Mouse (Mus musculus) heart, embryonic 13.5 days (tissue): ENCODE results near the gene St3gal5. TPM values are rescaled to one million over a fixed set of nuclear protein-coding genes. Genes with fewer than 3 reads are reported as not detected.

Experiments used
- ATAC-seq: fragments of 200-750 bp; cut with Nextera tagmentation; 2 replicates; pipeline ENCODE4 v1.8.0; 2017; ENCODE audit warnings: moderate TSS enrichment; ENCODE audit not compliant: insufficient number of reproducible peaks, low FRiP score, low TSS enrichment; ENCODE audit errors: extremely low read depth
- H3K27ac ChIP-seq: fragments of 300-500 bp; sonication (generic); replicated peaks from 2 replicates; pipeline ENCODE4 v1.5.1; 2015; ENCODE audit warnings: moderate library complexity, mild to moderate bottlenecking, inconsistent platforms
- H3K27me3 ChIP-seq: fragments of 300-500 bp; sonication (generic); replicated peaks from 2 replicates; pipeline ENCODE4 v1.6.1; 2015; ENCODE audit warnings: mild to moderate bottlenecking, inconsistent platforms
- H3K36me3 ChIP-seq: fragments of 300-500 bp; sonication (generic); 2 replicates; pipeline ENCODE4 v1.6.1; 2015; ENCODE audit warnings: mild to moderate bottlenecking, inconsistent platforms
- H3K4me1 ChIP-seq: fragments of 300-500 bp; sonication (generic); 2 replicates; pipeline ENCODE4 v1.6.1; 2015; ENCODE audit warnings: inconsistent platforms
- H3K4me2 ChIP-seq: fragments of 300-500 bp; sonication (generic); 2 replicates; pipeline ENCODE4 v1.6.1; 2015; ENCODE audit warnings: inconsistent platforms, mild to moderate bottlenecking, moderate library complexity
- H3K4me3 ChIP-seq: fragments of 300-500 bp; sonication (generic); 2 replicates; pipeline ENCODE4 v1.5.1; 2015; ENCODE audit warnings: moderate library complexity, mild to moderate bottlenecking, inconsistent platforms
- H3K9ac ChIP-seq: fragments of 300-500 bp; sonication (generic); 2 replicates; pipeline ENCODE4 v1.6.1; 2015; ENCODE audit warnings: inconsistent platforms, mild to moderate bottlenecking, moderate library complexity
- H3K9me3 ChIP-seq: fragments of 300-500 bp; sonication (generic); 2 replicates; pipeline ENCODE4 v1.6.1; 2016; ENCODE audit warnings: inconsistent platforms
- WGBS: fragments of 180-500 bp; shearing (Covaris S2); methylation state at CpG from one replicate; pipeline ENCODE4 v1.1.7; 2015; ENCODE audit warnings: mixed read lengths; 5-methylcytosine and 5-hydroxymethylcytosine counted together
- polyA plus RNA-seq: library from polyadenylated mRNA; unstranded; fragments of >200 nt; fragmentation: Nextera tagmentation; extraction: Ambion mirVana; gene quantifications from 2 replicates; pipeline ENCODE4 v1.2.1, GENCODE M21; 2015

Gene St3gal5
- polyA plus RNA-seq, 1 experiment from 2014 or later: 50.8 TPM

GRCm38 (mm10) chr6:72098021-72098655 lies 746 bp downstream of the St3gal5 start:
- 4% methylated on average over 15 of the region's 15 CpGs for WGBS
- H3K9me3 ChIP-seq: no peaks in the 10 kb centered on the region
- H3K4me2 ChIP-seq: peak overlapping the region; percentile 95
- peak overlapping the region; percentile 84 for H3K4me3 ChIP-seq
- H3K27ac ChIP-seq: peak overlapping the region; percentile 91
- no peaks in the 10 kb centered on the region for H3K27me3 ChIP-seq
- peaks cover 63% of the 10 kb centered on the region for H3K4me1 ChIP-seq
- H3K9ac ChIP-seq: peak overlapping the region; percentile 92
- no peaks in the 10 kb centered on the region for H3K36me3 ChIP-seq
- no peak for ATAC-seq

GRCm38 (mm10) chr6:72098691-72099090 lies 1.3 kb downstream of the St3gal5 start:
- H3K27ac ChIP-seq: peak overlapping the region; percentile 91

GRCm38 (mm10) chr6:72099281-72099680 lies 1.9 kb downstream of the St3gal5 start:
- peaks cover 70% of the 10 kb centered on the region for H3K4me1 ChIP-seq
- WGBS: 58% methylated on average over 3 of the region's 3 CpGs

More at GRCm38 (mm10) chr6:72098691-72099090, 1.3 kb downstream of the St3gal5 start:
- Histone ChIP-seq H3K9ac (peak overlapping the region; percentile 92), H3K4me3 (peak overlapping the region; percentile 84), H3K4me2 (peak overlapping the region; percentile 95), H3K4me1 (peaks cover 66% of the 10 kb centered on the region), H3K27me3 (no peaks in the 10 kb centered on the region), H3K36me3 (no peaks in the 10 kb centered on the region), H3K9me3 (no peaks in the 10 kb centered on the region)
- ATAC-seq: no peak
- WGBS: 19% methylated on average over 2 of the region's 2 CpGs

GRCm38 (mm10) chr6:72100171-72100570 lies 2.8 kb downstream of the St3gal5 start:
- 68% methylated on average over 5 of the region's 5 CpGs for WGBS
- Histone ChIP-seq H3K27ac (no peak overlapping the region; the same call in 1 of the 2 replicates), H3K27me3 (no peaks in the 10 kb centered on the region), H3K9ac (peak overlapping the region; percentile 92), H3K4me3 (peak overlapping the region; percentile 84), H3K4me2 (peak overlapping the region; percentile 95), H3K4me1 (peaks cover 75% of the 10 kb centered on the region), H3K36me3 (0 out of 2 replicates have a peak, but pooled peaks cover under 1% of the 10 kb centered on the region), H3K9me3 (no peaks in the 10 kb centered on the region)
- no peak for ATAC-seq

More at GRCm38 (mm10) chr6:72099281-72099680, 1.9 kb downstream of the St3gal5 start:
- no peak for ATAC-seq
- Histone ChIP-seq H3K9ac (peak overlapping the region; percentile 92), H3K4me3 (peak overlapping the region; percentile 84), H3K27ac (peak overlapping the region; percentile 91), H3K36me3 (no peaks in the 10 kb centered on the region), H3K4me2 (peak overlapping the region; percentile 95), H3K9me3 (no peaks in the 10 kb centered on the region), H3K27me3 (no peaks in the 10 kb centered on the region)

GRCm38 (mm10) chr6:72100939-72101338 lies 3.5 kb downstream of the St3gal5 start:
- H3K4me1 ChIP-seq: peaks cover 70% of the 10 kb centered on the region
- H3K36me3 ChIP-seq: peaks cover 8% of the 10 kb centered on the region
- no peaks in the 10 kb centered on the region for H3K27me3 ChIP-seq
- ATAC-seq: no peak
- 36% methylated on average over 8 of the region's 8 CpGs for whole genome bisulfite sequencing
- no peaks in the 10 kb centered on the region for H3K9me3 ChIP-seq
- peak overlapping the region; percentile 36 for H3K4me3 ChIP-seq
- H3K4me2 ChIP-seq: peak overlapping the region; percentile 59
- peak overlapping the region; percentile 75 for H3K27ac ChIP-seq
- H3K9ac ChIP-seq: peak overlapping the region; percentile 65

GRCm38 (mm10) chr6:72101386-72101785 lies 4.0 kb downstream of the St3gal5 start:
- Histone ChIP-seq H3K27ac (peak overlapping the region; percentile 75), H3K9me3 (no peaks in the 10 kb centered on the region), H3K36me3 (peaks cover 12% of the 10 kb centered on the region), H3K4me2 (peak overlapping the region; percentile 59), H3K9ac (peak overlapping the region; percentile 65), H3K4me1 (peaks cover 70% of the 10 kb centered on the region), H3K4me3 (peak overlapping the region; percentile 36), H3K27me3 (no peaks in the 10 kb centered on the region)
- 46% methylated on average over 4 of the region's 4 CpGs for WGBS
- ATAC-seq: no peak

GRCm38 (mm10) chr6:72102066-72102465 lies 4.7 kb downstream of the St3gal5 start:
- Histone ChIP-seq H3K27me3 (no peaks in the 10 kb centered on the region), H3K4me1 (peaks cover 68% of the 10 kb centered on the region), H3K9me3 (no peaks in the 10 kb centered on the region), H3K36me3 (peaks cover 12% of the 10 kb centered on the region), H3K9ac (peak overlapping the region; percentile 65; the same call in 1 of the 2 replicates), H3K4me3 (peak overlapping the region; percentile 36), H3K27ac (peak overlapping the region; percentile 75), H3K4me2 (peak overlapping the region; percentile 59)
- ATAC-seq: no peak
- WGBS: 20% methylated on average over 5 of the region's 5 CpGs

GRCm38 (mm10) chr6:72104534-72104933 lies 7.1 kb downstream of the St3gal5 start:
- Histone ChIP-seq H3K36me3 (peaks cover 12% of the 10 kb centered on the region), H3K27ac (no peak overlapping the region), H3K4me2 (peak overlapping the region; percentile 59), H3K9me3 (no peaks in the 10 kb centered on the region), H3K4me1 (peaks cover 76% of the 10 kb centered on the region), H3K27me3 (no peaks in the 10 kb centered on the region), H3K9ac (peak overlapping the region; percentile 15; the same call in 1 of the 2 replicates), H3K4me3 (peak overlapping the region; percentile 5; the same call in 1 of the 2 replicates)
- no peak for ATAC-seq
- 41% methylated on average over 7 of the region's 7 CpGs for WGBS

- peak overlapping the region; percentile 37 for H3K27ac ChIP-seq
- 0 out of 2 replicates have a peak overlapping the region, but pooled peaks have one; percentile 44 for H3K9ac ChIP-seq
- no peaks in the 10 kb centered on the region for H3K9me3 ChIP-seq
- peak overlapping the region; percentile 52 for H3K4me2 ChIP-seq
- peaks cover 68% of the 10 kb centered on the region for H3K4me1 ChIP-seq
- H3K4me3 ChIP-seq: peak overlapping the region; percentile 11; the same call in 1 of the 2 replicates
- 40% methylated on average over 14 of the region's 14 CpGs for WGBS
- H3K36me3 ChIP-seq: peaks cover 12% of the 10 kb centered on the region
- no peaks in the 10 kb centered on the region for H3K27me3 ChIP-seq
- no peak; the same call in 1 of the 2 replicates for ATAC-seq
Measured at GRCm38 (mm10) chr6:72108941-72109892, 11.8 kb downstream of the St3gal5 start.

- no peaks in the 10 kb centered on the region for H3K9me3 ChIP-seq
- peak overlapping the region; percentile 52; the same call in 1 of the 2 replicates for H3K4me2 ChIP-seq
- no peak overlapping the region for H3K9ac ChIP-seq
- H3K4me1 ChIP-seq: peaks cover 72% of the 10 kb centered on the region
- H3K4me3 ChIP-seq: no peak overlapping the region
- H3K27me3 ChIP-seq: no peaks in the 10 kb centered on the region
- H3K27ac ChIP-seq: no peak overlapping the region
- no peak for ATAC-seq
- H3K36me3 ChIP-seq: peaks cover 8% of the 10 kb centered on the region
- 68% methylated on average over 3 of the region's 3 CpGs for WGBS
Measured at GRCm38 (mm10) chr6:72110577-72110976, 13.2 kb downstream of the St3gal5 start.

- Histone ChIP-seq H3K9me3 (no peaks in the 10 kb centered on the region), H3K27ac (no peak overlapping the region), H3K4me2 (peak overlapping the region; percentile 38), H3K27me3 (no peaks in the 10 kb centered on the region), H3K4me1 (peaks cover 68% of the 10 kb centered on the region), H3K36me3 (no peaks in the 10 kb centered on the region), H3K9ac (peak overlapping the region; percentile 34; the same call in 1 of the 2 replicates), H3K4me3 (no peak overlapping the region)
- ATAC-seq: no peak
- 39% methylated on average over 6 of the region's 6 CpGs for WGBS
Measured at GRCm38 (mm10) chr6:72112575-72112974, 15.2 kb downstream of the St3gal5 start.
